Mouse (Mus musculus) heart, adult 2 months (tissue): ENCODE measurements around the gene Shroom2.

Source experiments
- CTCF ChIP-seq: fragments of 200-600 bp; IDR thresholded peaks from 2 replicates; pipeline ENCODE4 v1.8.1; 2022; ENCODE audit warnings: antibody characterized with exemption, mild to moderate bottlenecking, moderate library complexity
- EP300 ChIP-seq: fragments of 200-500 bp; IDR thresholded peaks from 2 replicates; pipeline ENCODE4 v1.6.1; 2011; ENCODE audit warnings: low read depth, low read length, control low read depth; ENCODE audit not compliant: insufficient read depth
- POLR2A ChIP-seq: fragments of 200-500 bp; IDR thresholded peaks from 2 replicates; pipeline ENCODE4 v1.6.1; 2011; ENCODE audit warnings: mild to moderate bottlenecking, low read depth, low read length, control low read depth; ENCODE audit not compliant: insufficient read depth

GRCm38 (mm10) chrX:152642627-152643026 is 126.6 kb downstream of the Shroom2 start:
- TF ChIP-seq POLR2A (no peak), CTCF (no peak), EP300 (no peak)
